Mouse (Mus musculus): ENCODE results near the gene Kansl1l. TPM values are rescaled to one million over a fixed set of nuclear protein-coding genes. Genes with fewer than 3 reads are reported as not detected.
A peak's percentile ranks its signal among the peaks of the same experiment; 100 is the strongest.

Gene Kansl1l
- polyA plus RNA-seq (2014; fragmentation: Nextera tagmentation; extraction: Ambion mirVana) = 11.4 and 12.8 TPM in 2 replicates

- DNase-seq (ENCODE audit: low spot score) = peak; percentile 95
- peak; percentile 91 for ATAC-seq (replicated peaks; ENCODE audit: insufficient number of reproducible peaks, low FRiP score, low TSS enrichment, low read depth)
- Histone ChIP-seq H3K9me3 (replicated peaks; ENCODE audit: control insufficient read depth, low read length) (no peaks in the 10 kb centered on the region), H3K9ac (replicated peaks; ENCODE audit: low read length) (peak within 1 kb of the TSS; percentile 92), H3K4me1 (ENCODE audit: control insufficient read depth, insufficient read depth, low read length) (no peaks in the 10 kb centered on the region), H3K4me2 (ENCODE audit: low read depth, low read length) (peak within 1 kb of the TSS; percentile 66), H3K4me3 (ENCODE audit: low read depth, low read length) (peak within 1 kb of the TSS; percentile 79), H3K27ac (replicated peaks; ENCODE audit: low read depth, low read length) (peak within 1 kb of the TSS; percentile 94), H3K27me3 (ENCODE audit: control insufficient read depth, insufficient read depth, low read length) (no peaks in the 10 kb centered on the region), H3K36me3 (replicated peaks; ENCODE audit: control insufficient read depth, insufficient read depth, low read depth, low read length) (no peaks in the 10 kb centered on the region)
- 1% methylated on average over 17 of the region's 56 CpGs for WGBS
Observed at GRCm38 (mm10) chr1:66817453-66817839, at the start of gene Kansl1l. Gene Kansl1l (minus strand): TSS chr1:66817562.

DNA sequence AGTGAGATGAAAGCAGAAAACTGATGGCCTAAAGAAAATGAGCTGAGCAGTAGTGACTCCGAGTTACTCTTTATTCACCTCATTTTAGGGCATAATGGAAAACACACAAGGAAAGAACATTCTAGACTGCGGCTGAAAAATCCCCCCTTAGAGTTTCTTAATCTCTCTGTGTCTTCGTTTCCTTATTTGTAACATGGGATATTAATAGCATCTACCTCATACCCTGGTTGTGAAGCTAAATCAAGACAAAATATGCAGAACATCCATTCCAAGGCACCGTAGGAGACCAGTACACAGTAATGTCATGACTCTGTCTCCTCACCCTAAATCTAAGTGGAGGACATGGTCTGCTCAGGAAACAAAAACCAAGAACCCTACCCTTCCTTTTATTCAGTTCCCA is 48.3 kb upstream of the Kansl1l start:
- Histone ChIP-seq H3K27me3 (ENCODE audit: control insufficient read depth, insufficient read depth, low read length) (no peaks in the 10 kb centered on the region), H3K27ac (replicated peaks; ENCODE audit: low read depth, low read length) (no peak overlapping the region), H3K4me1 (ENCODE audit: control insufficient read depth, insufficient read depth, low read length) (no peaks in the 10 kb centered on the region), H3K9me3 (replicated peaks; ENCODE audit: control insufficient read depth, low read length) (no peaks in the 10 kb centered on the region), H3K9ac (replicated peaks; ENCODE audit: low read length) (no peak overlapping the region), H3K4me2 (ENCODE audit: low read depth, low read length) (no peak overlapping the region), H3K4me3 (ENCODE audit: low read depth, low read length) (no peak overlapping the region), H3K36me3 (replicated peaks; ENCODE audit: control insufficient read depth, insufficient read depth, low read depth, low read length) (no peaks in the 10 kb centered on the region)
- ATAC-seq (replicated peaks; ENCODE audit: insufficient number of reproducible peaks, low FRiP score, low TSS enrichment, low read depth) (no peak), DNase-seq (ENCODE audit: low spot score) (no peak)
- 84% methylated on average over 4 of the region's 4 CpGs for WGBS

GRCm38 (mm10) chr1:66863741-66864495 is 46.6 kb upstream of the Kansl1l start:
- Histone ChIP-seq H3K4me2 (ENCODE audit: low read depth, low read length) (no peak overlapping the region), H3K27me3 (ENCODE audit: control insufficient read depth, insufficient read depth, low read length) (no peaks in the 10 kb centered on the region), H3K9me3 (replicated peaks; ENCODE audit: control insufficient read depth, low read length) (no peaks in the 10 kb centered on the region), H3K27ac (replicated peaks; ENCODE audit: low read depth, low read length) (no peak overlapping the region), H3K4me1 (ENCODE audit: control insufficient read depth, insufficient read depth, low read length) (no peaks in the 10 kb centered on the region), H3K9ac (replicated peaks; ENCODE audit: low read length) (no peak overlapping the region), H3K4me3 (ENCODE audit: low read depth, low read length) (no peak overlapping the region; the same call in 1 of the 2 replicates), H3K36me3 (replicated peaks; ENCODE audit: control insufficient read depth, insufficient read depth, low read depth, low read length) (no peaks in the 10 kb centered on the region)
- ATAC-seq (replicated peaks; ENCODE audit: insufficient number of reproducible peaks, low FRiP score, low TSS enrichment, low read depth) (no peak), DNase-seq (ENCODE audit: low spot score) (peak; percentile 36)
- 11% methylated on average over 9 of the region's 9 CpGs for WGBS

GRCm38 (mm10) chr1:66862712-66863511 is 45.5 kb upstream of the Kansl1l start, which contains the start of gene Acadl:
Gene Acadl (minus strand): TSS chr1:66863277.
- 0 out of 2 replicates have a peak within 1 kb of the TSS, but pooled peaks have one; percentile 20 for H3K27ac ChIP-seq (replicated peaks; ENCODE audit: low read depth, low read length)
- H3K36me3 ChIP-seq (replicated peaks; ENCODE audit: control insufficient read depth, insufficient read depth, low read depth, low read length) = no peaks in the 10 kb centered on the region
- ATAC-seq (replicated peaks; ENCODE audit: insufficient number of reproducible peaks, low FRiP score, low TSS enrichment, low read depth) (peak; percentile 90), DNase-seq (ENCODE audit: low spot score) (peak; percentile 61)
- WGBS = under 1% methylated on average over 75 of the region's 85 CpGs
- H3K27me3 ChIP-seq (ENCODE audit: control insufficient read depth, insufficient read depth, low read length) = no peaks in the 10 kb centered on the region
- H3K4me1 ChIP-seq (ENCODE audit: control insufficient read depth, insufficient read depth, low read length) = no peaks in the 10 kb centered on the region
- no peaks in the 10 kb centered on the region for H3K9me3 ChIP-seq (replicated peaks; ENCODE audit: control insufficient read depth, low read length)
- H3K4me2 ChIP-seq (ENCODE audit: low read depth, low read length) = peak within 1 kb of the TSS; percentile 88
- H3K4me3 ChIP-seq (ENCODE audit: low read depth, low read length) = peak within 1 kb of the TSS; percentile 88
- H3K9ac ChIP-seq (replicated peaks; ENCODE audit: low read length) = peak within 1 kb of the TSS; percentile 86

DNA sequence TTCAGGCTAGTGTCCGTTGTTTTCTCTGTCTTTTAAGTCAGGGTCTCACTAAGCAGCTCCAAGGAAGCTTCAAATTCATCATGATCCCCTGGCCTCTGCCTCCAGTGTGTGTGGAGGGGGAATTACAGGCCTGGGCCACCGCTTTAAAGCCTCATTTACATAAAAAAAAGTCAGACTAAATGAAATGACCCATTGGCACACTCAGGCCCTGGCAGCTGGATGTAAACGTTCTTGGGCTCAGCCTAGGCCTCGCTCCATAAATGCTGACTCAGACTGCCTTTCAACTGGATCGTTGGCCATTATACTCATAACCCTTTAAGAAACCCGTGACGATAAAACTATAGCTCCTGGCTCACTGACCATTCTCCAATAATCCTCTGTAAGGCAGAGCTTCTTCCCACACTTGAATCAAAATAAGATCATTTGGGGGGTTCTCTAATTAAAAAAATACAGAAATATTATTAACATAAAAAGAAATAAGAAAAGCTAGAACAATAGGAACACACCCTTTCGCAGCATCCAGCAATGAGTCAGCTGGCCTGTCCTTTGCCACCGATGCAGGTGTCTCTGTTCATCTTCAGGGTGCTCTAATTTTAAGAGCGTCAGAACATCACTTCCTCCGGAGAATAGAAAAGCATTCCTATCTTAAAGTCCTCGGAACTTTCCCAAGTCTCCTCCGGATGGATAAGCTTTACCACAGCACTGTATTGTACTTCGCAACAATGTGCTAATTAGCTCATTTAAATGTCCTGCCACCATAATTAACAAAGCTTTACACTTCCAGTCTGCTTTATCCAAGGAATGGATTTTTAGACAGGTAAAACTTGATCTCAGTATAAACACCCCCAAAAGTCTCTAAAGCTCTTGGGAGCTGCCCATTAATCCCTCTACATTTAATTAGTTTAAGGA is 44.7 kb upstream of the Kansl1l start:
- 29% methylated on average over 14 of the region's 14 CpGs for WGBS
- no peaks in the 10 kb centered on the region for H3K36me3 ChIP-seq (replicated peaks; ENCODE audit: control insufficient read depth, insufficient read depth, low read depth, low read length)
- ATAC-seq (replicated peaks; ENCODE audit: insufficient number of reproducible peaks, low FRiP score, low TSS enrichment, low read depth) (0 out of 2 replicates have a peak, but pooled peaks have one; percentile 26), DNase-seq (ENCODE audit: low spot score) (peak; percentile 12)
- no peak overlapping the region for H3K27ac ChIP-seq (replicated peaks; ENCODE audit: low read depth, low read length)
- H3K4me2 ChIP-seq (ENCODE audit: low read depth, low read length) = peak overlapping the region; percentile 88
- no peaks in the 10 kb centered on the region for H3K4me1 ChIP-seq (ENCODE audit: control insufficient read depth, insufficient read depth, low read length)
- H3K9me3 ChIP-seq (replicated peaks; ENCODE audit: control insufficient read depth, low read length) = no peaks in the 10 kb centered on the region
- no peaks in the 10 kb centered on the region for H3K27me3 ChIP-seq (ENCODE audit: control insufficient read depth, insufficient read depth, low read length)
- H3K4me3 ChIP-seq (ENCODE audit: low read depth, low read length) = peak overlapping the region; percentile 88
- no peak overlapping the region; the same call in 1 of the 2 replicates for H3K9ac ChIP-seq (replicated peaks; ENCODE audit: low read length)

GRCm38 (mm10) chr1:66847506-66847905 is 30.1 kb upstream of the Kansl1l start:
- H3K27ac ChIP-seq (replicated peaks; ENCODE audit: low read depth, low read length) = no peak overlapping the region
- 0 out of 2 replicates have a peak, but pooled peaks cover 2% of the 10 kb centered on the region for H3K36me3 ChIP-seq (replicated peaks; ENCODE audit: control insufficient read depth, insufficient read depth, low read depth, low read length)
- no peak overlapping the region for H3K9ac ChIP-seq (replicated peaks; ENCODE audit: low read length)
- DNase-seq (ENCODE audit: low spot score) = no peak
- H3K4me1 ChIP-seq (ENCODE audit: control insufficient read depth, insufficient read depth, low read length) = no peaks in the 10 kb centered on the region
- 86% methylated on average over 4 of the region's 4 CpGs for WGBS
- no peak overlapping the region for H3K4me3 ChIP-seq (ENCODE audit: low read depth, low read length)
- ATAC-seq (replicated peaks; ENCODE audit: insufficient number of reproducible peaks, low FRiP score, low TSS enrichment, low read depth) = no peak
- no peaks in the 10 kb centered on the region for H3K27me3 ChIP-seq (ENCODE audit: control insufficient read depth, insufficient read depth, low read length)
- H3K9me3 ChIP-seq (replicated peaks; ENCODE audit: control insufficient read depth, low read length) = no peaks in the 10 kb centered on the region
- H3K4me2 ChIP-seq (ENCODE audit: low read depth, low read length) = no peak overlapping the region

DNA sequence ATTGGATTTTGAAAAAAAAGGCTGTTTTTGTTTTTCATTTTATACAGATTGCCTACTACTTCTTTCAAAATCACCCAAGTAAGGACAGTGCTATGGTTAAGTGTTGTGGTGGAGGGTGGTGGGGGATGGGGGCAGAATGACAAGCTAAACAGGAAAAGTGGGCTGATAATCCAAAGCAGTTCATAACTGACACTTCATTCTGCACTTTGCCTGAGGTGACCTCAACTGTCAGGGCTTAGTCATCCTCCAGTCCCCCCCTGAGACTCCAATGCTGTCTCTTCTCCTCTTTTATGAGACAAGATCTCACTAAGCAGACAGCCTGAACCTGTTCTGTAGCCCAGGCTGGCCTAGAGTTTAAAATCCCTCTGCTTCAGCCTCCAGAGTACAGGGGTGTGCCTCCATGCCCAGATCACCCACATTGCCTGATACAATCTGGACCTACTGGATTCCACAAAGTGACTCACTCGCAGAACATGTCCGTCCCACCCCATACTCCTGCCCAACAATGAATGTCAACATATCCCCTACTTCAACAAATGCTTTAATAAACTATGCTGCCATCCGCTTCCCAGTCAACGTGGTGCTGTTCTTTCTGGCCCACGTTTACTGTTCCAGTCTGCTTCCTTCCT is 28.4 kb upstream of the Kansl1l start:
- WGBS = 86% methylated on average over 5 of the region's 5 CpGs
- Histone ChIP-seq H3K27ac (replicated peaks; ENCODE audit: low read depth, low read length) (no peak overlapping the region), H3K9me3 (replicated peaks; ENCODE audit: control insufficient read depth, low read length) (no peaks in the 10 kb centered on the region), H3K36me3 (replicated peaks; ENCODE audit: control insufficient read depth, insufficient read depth, low read depth, low read length) (0 out of 2 replicates have a peak, but pooled peaks cover 2% of the 10 kb centered on the region), H3K9ac (replicated peaks; ENCODE audit: low read length) (no peak overlapping the region), H3K4me3 (ENCODE audit: low read depth, low read length) (no peak overlapping the region), H3K27me3 (ENCODE audit: control insufficient read depth, insufficient read depth, low read length) (no peaks in the 10 kb centered on the region), H3K4me1 (ENCODE audit: control insufficient read depth, insufficient read depth, low read length) (no peaks in the 10 kb centered on the region), H3K4me2 (ENCODE audit: low read depth, low read length) (no peak overlapping the region)
- ATAC-seq (replicated peaks; ENCODE audit: insufficient number of reproducible peaks, low FRiP score, low TSS enrichment, low read depth) = no peak
- DNase-seq (ENCODE audit: low spot score) = no peak

All from embryonic facial prominence, embryonic 11.5 days (tissue).